Mouse (Mus musculus) bone marrow macrophage, adult 2 months (primary cell): Measurements from ENCODE around the gene Unc45a. TPM values are rescaled to one million over a fixed set of nuclear protein-coding genes. Genes with fewer than 3 reads are reported as not detected.

Experiments
- H3K27ac ChIP-seq: 2 replicates; pipeline ENCODE4 v1.5.1; 2012; ENCODE audit warnings: low read depth, low read length; ENCODE audit not compliant: insufficient read depth
- H3K4me1 ChIP-seq: 2 replicates; pipeline ENCODE4 v1.6.1; 2012; ENCODE audit warnings: low read length; ENCODE audit not compliant: control insufficient read depth, insufficient read depth
- H3K4me3 ChIP-seq: 2 replicates; pipeline ENCODE4 v1.5.1; 2012; ENCODE audit warnings: mild to moderate bottlenecking, low read length, moderate library complexity; ENCODE audit not compliant: insufficient read depth
- CTCF ChIP-seq: IDR thresholded peaks from 2 replicates; pipeline ENCODE4 v1.5.1; 2012; ENCODE audit warnings: low read depth, mild to moderate bottlenecking, low read length, moderate library complexity
- POLR2A ChIP-seq: IDR thresholded peaks from 2 replicates; pipeline ENCODE4 v1.6.1; 2012; ENCODE audit warnings: mild to moderate bottlenecking, low read depth, low read length, borderline replicate concordance
- polyA plus RNA-seq: library from polyadenylated mRNA; stranded (reverse); fragments of >200 nt; gene quantifications from 2 replicates; pipeline ENCODE4 v1.2.4, GENCODE M21; 2012; ENCODE audit not compliant: missing spikeins, insufficient read depth, insufficient read length

Gene Unc45a
- 13.3 and 17.6 TPM in 2 replicates for polyA plus RNA-seq

- Histone ChIP-seq H3K27ac (peak within 1 kb of the TSS; percentile 58), H3K4me3 (peak within 1 kb of the TSS; percentile 64), H3K4me1 (peaks cover 11% of the 10 kb centered on the region)
- TF ChIP-seq POLR2A (no peak), CTCF (peak; percentile 63)
Measured at GRCm38 (mm10) chr7:80340793-80341192, at the start of gene Unc45a. TSS of gene Unc45a (minus strand) at chr7:80341005.

GRCm38 (mm10) chr7:80387633-80388543 lies 47.1 kb upstream of the Unc45a start, which contains the start of gene Fes:
TSS of gene Fes (minus strand) at chr7:80387946.
- TF ChIP-seq POLR2A (no peak), CTCF (0 out of 2 replicates have a peak, but pooled peaks have one; percentile 6)
- Histone ChIP-seq H3K27ac (peak within 1 kb of the TSS; percentile 99), H3K4me1 (peaks cover 10% of the 10 kb centered on the region), H3K4me3 (peak within 1 kb of the TSS; percentile 92)

DNA sequence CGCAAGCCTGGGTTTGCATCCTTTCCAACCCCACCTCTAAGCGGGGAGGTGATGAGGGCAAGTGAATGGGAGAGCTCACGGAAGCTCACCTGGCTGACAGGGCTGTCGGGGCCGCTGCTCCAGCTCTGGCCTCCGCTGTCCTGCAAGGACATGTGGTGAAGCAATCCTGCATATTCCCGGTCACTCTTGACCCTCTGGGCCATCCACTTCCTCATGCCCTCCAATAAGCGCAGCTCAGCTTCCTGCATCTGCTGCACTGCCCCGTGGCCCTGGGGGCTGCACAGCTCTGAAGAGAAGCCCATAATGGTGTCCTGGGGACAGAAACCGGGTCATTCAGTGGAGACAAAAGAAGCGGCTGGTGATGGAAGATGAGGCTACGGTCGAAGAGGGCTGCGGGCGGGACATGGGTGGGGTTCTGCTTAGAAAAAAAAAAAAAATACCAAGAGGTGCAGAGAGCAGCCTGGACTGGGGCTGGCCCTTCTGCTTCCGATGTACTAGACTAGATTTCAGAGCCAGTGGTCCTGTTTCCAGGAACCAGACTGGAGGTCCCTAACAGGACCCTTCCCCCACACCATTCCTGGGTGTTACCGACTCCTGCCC lies 46.3 kb upstream of the Unc45a start:
- H3K4me1 ChIP-seq: peaks cover 10% of the 10 kb centered on the region
- no peak for TF ChIP-seq POLR2A
- no peak; the same call in 1 of the 2 replicates for TF ChIP-seq CTCF
- H3K27ac ChIP-seq: peak overlapping the region; percentile 99
- peak overlapping the region; percentile 92 for H3K4me3 ChIP-seq

- peak overlapping the region; percentile 92 for H3K4me3 ChIP-seq
- peak overlapping the region; percentile 99 for H3K27ac ChIP-seq
- peaks cover 10% of the 10 kb centered on the region for H3K4me1 ChIP-seq
- TF ChIP-seq CTCF: peak; percentile 91
- TF ChIP-seq POLR2A: no peak
Measured at GRCm38 (mm10) chr7:80386235-80386930, 45.6 kb upstream of the Unc45a start.

DNA sequence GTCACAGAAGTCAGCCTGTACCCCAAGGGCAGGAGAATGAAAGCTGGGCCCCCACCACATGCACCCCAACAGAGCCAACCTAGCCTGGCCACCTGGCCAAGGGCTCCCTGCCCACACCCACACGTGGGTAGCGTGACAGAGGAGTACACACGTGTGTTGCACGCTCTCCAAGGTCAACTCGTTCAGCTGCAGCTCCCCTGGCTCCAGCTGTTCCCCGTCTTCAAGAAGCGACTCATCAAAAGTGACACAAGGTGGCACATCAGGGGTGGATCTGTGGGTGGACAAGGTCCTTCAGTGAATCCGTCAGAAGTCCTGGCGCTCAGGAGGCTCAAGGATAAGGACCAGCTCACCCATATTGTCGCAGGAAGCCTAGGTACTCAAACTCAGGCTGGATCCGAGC lies 42.1 kb upstream of the Unc45a start:
- Histone ChIP-seq H3K27ac (no peak overlapping the region), H3K4me1 (peaks cover 7% of the 10 kb centered on the region), H3K4me3 (no peak overlapping the region)
- TF ChIP-seq POLR2A: no peak
- no peak for TF ChIP-seq CTCF

GRCm38 (mm10) chr7:80379531-80379930 lies 38.7 kb upstream of the Unc45a start:
- no peak overlapping the region for H3K4me3 ChIP-seq
- TF ChIP-seq CTCF (peak; percentile 42), POLR2A (no peak)
- peaks cover 19% of the 10 kb centered on the region for H3K4me1 ChIP-seq
- H3K27ac ChIP-seq: no peak overlapping the region

GRCm38 (mm10) chr7:80377471-80377870 lies 36.7 kb upstream of the Unc45a start:
- Histone ChIP-seq H3K4me3 (no peak overlapping the region), H3K27ac (no peak overlapping the region), H3K4me1 (peaks cover 30% of the 10 kb centered on the region)
- TF ChIP-seq CTCF: peak; percentile 81
- no peak for TF ChIP-seq POLR2A

GRCm38 (mm10) chr7:80376192-80376591 lies 35.4 kb upstream of the Unc45a start:
- no peak for TF ChIP-seq CTCF
- TF ChIP-seq POLR2A: no peak
- Histone ChIP-seq H3K4me3 (no peak overlapping the region), H3K27ac (no peak overlapping the region), H3K4me1 (peaks cover 30% of the 10 kb centered on the region)

DNA sequence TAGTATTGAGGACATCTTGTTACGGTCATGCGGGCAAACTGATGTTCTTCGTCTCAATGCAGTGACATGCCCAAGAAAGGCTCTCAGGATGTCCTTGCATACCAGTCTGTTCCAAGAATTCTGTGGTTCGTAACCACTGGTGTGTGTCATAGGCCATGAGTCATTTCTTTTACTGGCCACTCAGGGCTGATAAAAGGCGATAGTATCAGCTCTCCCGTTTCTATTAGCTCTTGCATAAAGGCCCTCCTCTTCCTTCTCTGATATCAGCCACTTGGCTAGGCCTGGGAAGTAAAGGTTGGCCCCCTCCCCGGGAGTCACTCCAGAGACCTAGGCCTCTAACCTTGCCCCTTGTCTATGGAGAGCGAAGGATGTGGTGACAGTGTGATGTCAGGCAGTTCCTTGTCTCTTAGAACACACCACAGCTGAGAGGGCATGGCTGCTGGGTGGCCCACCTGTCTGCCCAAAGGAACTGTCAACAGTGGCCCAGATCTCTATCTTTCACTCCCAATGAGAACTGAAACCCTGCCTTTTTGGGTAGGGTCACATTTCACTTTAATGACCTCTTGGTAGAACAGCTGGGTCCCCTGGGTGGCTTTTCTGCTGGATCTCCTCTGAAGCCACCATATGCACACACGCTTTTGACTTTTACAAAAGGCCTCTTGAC lies 34.7 kb upstream of the Unc45a start:
- Histone ChIP-seq H3K4me1 (peaks cover 30% of the 10 kb centered on the region), H3K27ac (no peak overlapping the region), H3K4me3 (no peak overlapping the region)
- no peak for TF ChIP-seq POLR2A
- TF ChIP-seq CTCF: no peak

DNA sequence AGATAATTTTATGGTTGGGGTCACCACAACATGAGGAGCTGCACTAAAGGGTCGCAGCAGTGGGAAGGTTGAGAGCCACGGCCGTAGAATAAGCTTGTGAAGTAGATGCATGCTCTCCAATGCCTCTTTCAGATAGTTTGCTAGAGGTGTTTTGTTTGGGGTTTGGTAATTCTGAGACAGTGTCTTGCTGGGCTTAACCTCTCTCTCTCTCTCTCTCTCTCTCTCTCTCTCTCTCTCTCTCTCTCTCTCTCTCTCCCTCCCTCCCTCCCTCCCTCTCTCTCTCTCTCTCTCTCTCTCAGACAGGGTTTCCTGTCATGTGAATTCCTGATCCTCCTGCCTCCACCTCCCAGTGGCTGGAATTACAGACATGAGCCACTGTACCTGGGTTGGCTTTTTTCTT lies 33.9 kb upstream of the Unc45a start:
- Histone ChIP-seq H3K4me1 (peaks cover 30% of the 10 kb centered on the region), H3K4me3 (no peak overlapping the region), H3K27ac (no peak overlapping the region)
- no peak for TF ChIP-seq CTCF
- no peak for TF ChIP-seq POLR2A
